Mouse (Mus musculus): ENCODE measurements around the gene Nrp1. TPM values are rescaled to one million over a fixed set of nuclear protein-coding genes. Genes with fewer than 3 reads are reported as not detected.

The Nrp1 gene
- polyA plus RNA-seq (2014; fragmentation: Nextera tagmentation; extraction: Ambion mirVana): 42.8 and 42.9 TPM in 2 replicates

GRCm38 (mm10) chr8:128358406-128358755, at the start of gene Nrp1:
Nrp1 (plus strand) TSS chr8:128358604.
- Histone ChIP-seq H3K4me3 (ENCODE audit: low read depth, low read length) (peak within 1 kb of the TSS; percentile 70), H3K27ac (replicated peaks; ENCODE audit: low read depth, low read length) (peak within 1 kb of the TSS; percentile 86), H3K36me3 (replicated peaks; ENCODE audit: control insufficient read depth, insufficient read depth, low read depth, low read length) (no peaks in the 10 kb centered on the region), H3K9ac (replicated peaks; ENCODE audit: low read length) (peak within 1 kb of the TSS; percentile 79), H3K9me3 (replicated peaks; ENCODE audit: control insufficient read depth, low read length) (no peaks in the 10 kb centered on the region), H3K27me3 (ENCODE audit: control insufficient read depth, insufficient read depth, low read length) (no peaks in the 10 kb centered on the region), H3K4me1 (ENCODE audit: control insufficient read depth, insufficient read depth, low read length) (no peaks in the 10 kb centered on the region), H3K4me2 (ENCODE audit: low read depth, low read length) (peak within 1 kb of the TSS; percentile 98)
- WGBS: under 1% methylated on average over 21 of the region's 21 CpGs
- DNase-seq (ENCODE audit: low spot score): peak; percentile 50
- ATAC-seq (replicated peaks; ENCODE audit: insufficient number of reproducible peaks, low FRiP score, low TSS enrichment, low read depth): peak; percentile 21; the same call in 1 of the 2 replicates

DNA sequence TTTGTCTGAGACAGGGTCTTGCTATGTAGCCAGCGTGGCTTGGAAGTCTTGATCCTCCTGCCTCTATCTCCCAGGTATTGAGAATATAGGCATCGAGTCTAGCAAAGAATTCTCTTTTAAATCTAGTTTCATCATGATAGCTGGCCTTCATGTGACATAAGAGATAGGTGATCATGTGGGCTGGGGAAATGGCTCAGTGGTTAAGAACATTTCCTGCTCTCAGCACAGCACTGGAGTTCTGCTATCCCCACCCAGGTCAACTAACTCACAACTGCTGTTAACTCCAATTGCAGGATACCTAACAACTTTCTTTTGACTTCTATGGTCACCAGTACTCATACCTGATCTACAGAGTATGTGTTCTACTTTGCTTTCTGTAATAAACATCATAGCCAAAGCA, 37.6 kb upstream of the Nrp1 start:
- Histone ChIP-seq H3K27me3 (ENCODE audit: control insufficient read depth, insufficient read depth, low read length) (no peaks in the 10 kb centered on the region), H3K4me1 (ENCODE audit: control insufficient read depth, insufficient read depth, low read length) (no peaks in the 10 kb centered on the region), H3K4me3 (ENCODE audit: low read depth, low read length) (no peak overlapping the region), H3K9me3 (replicated peaks; ENCODE audit: control insufficient read depth, low read length) (no peaks in the 10 kb centered on the region), H3K9ac (replicated peaks; ENCODE audit: low read length) (no peak overlapping the region), H3K36me3 (replicated peaks; ENCODE audit: control insufficient read depth, insufficient read depth, low read depth, low read length) (no peaks in the 10 kb centered on the region), H3K4me2 (ENCODE audit: low read depth, low read length) (no peak overlapping the region), H3K27ac (replicated peaks; ENCODE audit: low read depth, low read length) (no peak overlapping the region)
- no peak for ATAC-seq (replicated peaks; ENCODE audit: insufficient number of reproducible peaks, low FRiP score, low TSS enrichment, low read depth)
- DNase-seq (ENCODE audit: low spot score): no peak
- 86% methylated on average over 2 of the region's 2 CpGs for WGBS

DNA sequence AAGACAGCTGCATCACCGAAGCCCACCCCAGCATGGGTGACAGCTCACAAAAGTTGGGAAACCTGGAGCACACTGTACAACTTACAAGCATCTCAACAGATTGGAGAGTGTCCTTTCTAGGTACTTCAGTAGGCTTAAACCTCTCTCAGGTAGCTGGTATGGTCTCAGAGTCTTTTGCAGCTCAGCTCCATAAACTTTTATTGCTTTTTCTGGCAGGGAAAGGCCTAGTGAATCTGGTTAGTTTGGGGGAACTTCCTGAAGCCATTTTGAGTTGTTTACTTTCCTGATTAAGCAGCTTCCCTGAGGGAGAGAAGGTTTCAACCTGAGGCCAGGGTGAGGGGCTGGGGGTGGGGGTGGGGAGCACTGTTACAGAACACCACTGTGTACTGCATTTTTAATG, 31.1 kb upstream of the Nrp1 start:
- Histone ChIP-seq H3K9me3 (replicated peaks; ENCODE audit: control insufficient read depth, low read length) (no peaks in the 10 kb centered on the region), H3K9ac (replicated peaks; ENCODE audit: low read length) (no peak overlapping the region), H3K4me1 (ENCODE audit: control insufficient read depth, insufficient read depth, low read length) (no peaks in the 10 kb centered on the region), H3K4me2 (ENCODE audit: low read depth, low read length) (no peak overlapping the region), H3K4me3 (ENCODE audit: low read depth, low read length) (no peak overlapping the region), H3K27ac (replicated peaks; ENCODE audit: low read depth, low read length) (no peak overlapping the region), H3K27me3 (ENCODE audit: control insufficient read depth, insufficient read depth, low read length) (no peaks in the 10 kb centered on the region), H3K36me3 (replicated peaks; ENCODE audit: control insufficient read depth, insufficient read depth, low read depth, low read length) (no peaks in the 10 kb centered on the region)
- WGBS: 92% methylated on average over 1 of the region's 1 CpGs
- DNase-seq (ENCODE audit: low spot score) (peak; percentile 4), ATAC-seq (replicated peaks; ENCODE audit: insufficient number of reproducible peaks, low FRiP score, low TSS enrichment, low read depth) (no peak)

DNA sequence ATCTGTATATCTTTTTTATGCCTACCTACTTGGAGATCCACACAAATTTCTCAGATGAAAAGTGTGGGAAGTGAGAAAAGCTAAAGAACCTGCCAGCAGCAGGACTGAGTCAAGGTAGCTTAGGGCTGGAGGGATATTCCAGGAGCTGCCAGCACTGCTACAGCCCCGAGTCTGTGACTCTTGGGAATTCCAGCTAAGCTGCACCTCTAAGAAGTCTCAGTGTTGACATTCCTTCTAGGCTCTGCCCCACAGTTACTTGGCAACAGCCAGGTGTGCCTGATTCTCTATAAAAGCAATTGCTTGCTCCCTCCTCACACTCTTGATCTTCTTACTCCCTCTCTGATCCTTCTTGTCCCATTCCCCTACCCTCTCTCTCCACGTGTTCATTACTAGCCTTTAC, 30.5 kb upstream of the Nrp1 start:
- ATAC-seq (replicated peaks; ENCODE audit: insufficient number of reproducible peaks, low FRiP score, low TSS enrichment, low read depth): no peak
- WGBS: 7% methylated on average over 2 of the region's 2 CpGs

GRCm38 (mm10) chr8:128329502-128329901, 28.9 kb upstream of the Nrp1 start:
- Histone ChIP-seq H3K9ac (replicated peaks; ENCODE audit: low read length) (no peak overlapping the region), H3K4me3 (ENCODE audit: low read depth, low read length) (no peak overlapping the region), H3K4me2 (ENCODE audit: low read depth, low read length) (no peak overlapping the region), H3K4me1 (ENCODE audit: control insufficient read depth, insufficient read depth, low read length) (no peaks in the 10 kb centered on the region), H3K27me3 (ENCODE audit: control insufficient read depth, insufficient read depth, low read length) (no peaks in the 10 kb centered on the region), H3K9me3 (replicated peaks; ENCODE audit: control insufficient read depth, low read length) (no peaks in the 10 kb centered on the region), H3K27ac (replicated peaks; ENCODE audit: low read depth, low read length) (no peak overlapping the region), H3K36me3 (replicated peaks; ENCODE audit: control insufficient read depth, insufficient read depth, low read depth, low read length) (no peaks in the 10 kb centered on the region)
- 85% methylated on average over 3 of the region's 3 CpGs for WGBS
- DNase-seq (ENCODE audit: low spot score) (no peak), ATAC-seq (replicated peaks; ENCODE audit: insufficient number of reproducible peaks, low FRiP score, low TSS enrichment, low read depth) (no peak)

More for the DNA sequence above, 30.5 kb upstream of the Nrp1 start:
- no peaks in the 10 kb centered on the region for H3K36me3 ChIP-seq (replicated peaks; ENCODE audit: control insufficient read depth, insufficient read depth, low read depth, low read length)
- no peak overlapping the region for H3K4me3 ChIP-seq (ENCODE audit: low read depth, low read length)
- DNase-seq (ENCODE audit: low spot score): no peak
- H3K27me3 ChIP-seq (ENCODE audit: control insufficient read depth, insufficient read depth, low read length): no peaks in the 10 kb centered on the region
- H3K4me1 ChIP-seq (ENCODE audit: control insufficient read depth, insufficient read depth, low read length): no peaks in the 10 kb centered on the region
- no peak overlapping the region for H3K9ac ChIP-seq (replicated peaks; ENCODE audit: low read length)
- H3K27ac ChIP-seq (replicated peaks; ENCODE audit: low read depth, low read length): no peak overlapping the region
- no peak overlapping the region for H3K4me2 ChIP-seq (ENCODE audit: low read depth, low read length)
- H3K9me3 ChIP-seq (replicated peaks; ENCODE audit: control insufficient read depth, low read length): no peaks in the 10 kb centered on the region

GRCm38 (mm10) chr8:128335976-128336375, 22.4 kb upstream of the Nrp1 start:
- DNase-seq (ENCODE audit: low spot score) (no peak), ATAC-seq (replicated peaks; ENCODE audit: insufficient number of reproducible peaks, low FRiP score, low TSS enrichment, low read depth) (no peak)
- H3K9ac ChIP-seq (replicated peaks; ENCODE audit: low read length): no peak overlapping the region
- H3K4me1 ChIP-seq (ENCODE audit: control insufficient read depth, insufficient read depth, low read length): no peaks in the 10 kb centered on the region
- no peak overlapping the region for H3K4me3 ChIP-seq (ENCODE audit: low read depth, low read length)
- no peaks in the 10 kb centered on the region for H3K27me3 ChIP-seq (ENCODE audit: control insufficient read depth, insufficient read depth, low read length)
- H3K27ac ChIP-seq (replicated peaks; ENCODE audit: low read depth, low read length): no peak overlapping the region
- 85% methylated on average over 3 of the region's 3 CpGs for WGBS
- no peaks in the 10 kb centered on the region for H3K9me3 ChIP-seq (replicated peaks; ENCODE audit: control insufficient read depth, low read length)
- H3K4me2 ChIP-seq (ENCODE audit: low read depth, low read length): no peak overlapping the region
- H3K36me3 ChIP-seq (replicated peaks; ENCODE audit: control insufficient read depth, insufficient read depth, low read depth, low read length): no peaks in the 10 kb centered on the region

DNA sequence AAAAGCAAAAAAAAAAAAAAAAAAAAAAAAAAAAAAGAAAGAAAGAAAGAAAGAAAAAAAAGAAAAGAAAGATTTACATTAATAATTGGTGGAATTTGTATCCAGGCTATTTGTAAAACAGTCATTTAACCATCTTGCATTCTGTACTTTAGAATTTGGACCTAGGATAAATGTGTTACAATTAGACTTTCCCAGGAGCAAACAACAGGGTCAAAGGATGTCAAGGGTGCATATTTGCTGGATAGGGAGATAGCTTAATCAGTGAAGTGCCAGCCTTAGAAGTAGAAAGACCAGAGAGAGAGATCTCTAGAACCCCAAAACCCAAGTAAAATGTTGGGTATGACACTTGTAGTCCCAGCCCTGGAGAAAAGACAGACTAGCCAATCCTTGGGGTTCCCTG, 19.5 kb upstream of the Nrp1 start:
- Histone ChIP-seq H3K36me3 (replicated peaks; ENCODE audit: control insufficient read depth, insufficient read depth, low read depth, low read length) (no peaks in the 10 kb centered on the region), H3K27me3 (ENCODE audit: control insufficient read depth, insufficient read depth, low read length) (no peaks in the 10 kb centered on the region), H3K4me2 (ENCODE audit: low read depth, low read length) (no peak overlapping the region), H3K9me3 (replicated peaks; ENCODE audit: control insufficient read depth, low read length) (no peaks in the 10 kb centered on the region), H3K27ac (replicated peaks; ENCODE audit: low read depth, low read length) (no peak overlapping the region), H3K4me3 (ENCODE audit: low read depth, low read length) (no peak overlapping the region), H3K4me1 (ENCODE audit: control insufficient read depth, insufficient read depth, low read length) (no peaks in the 10 kb centered on the region), H3K9ac (replicated peaks; ENCODE audit: low read length) (no peak overlapping the region)
- DNase-seq (ENCODE audit: low spot score): no peak
- no peak for ATAC-seq (replicated peaks; ENCODE audit: insufficient number of reproducible peaks, low FRiP score, low TSS enrichment, low read depth)

- WGBS: 84% methylated on average over 3 of the region's 3 CpGs
Measured at GRCm38 (mm10) chr8:128339521-128339920, 18.9 kb upstream of the Nrp1 start.

More at GRCm38 (mm10) chr8:128339521-128339920, 18.9 kb upstream of the Nrp1 start:
- ATAC-seq (replicated peaks; ENCODE audit: insufficient number of reproducible peaks, low FRiP score, low TSS enrichment, low read depth) (no peak), DNase-seq (ENCODE audit: low spot score) (no peak)
- no peaks in the 10 kb centered on the region for H3K36me3 ChIP-seq (replicated peaks; ENCODE audit: control insufficient read depth, insufficient read depth, low read depth, low read length)
- H3K4me1 ChIP-seq (ENCODE audit: control insufficient read depth, insufficient read depth, low read length): no peaks in the 10 kb centered on the region
- no peaks in the 10 kb centered on the region for H3K27me3 ChIP-seq (ENCODE audit: control insufficient read depth, insufficient read depth, low read length)
- no peak overlapping the region for H3K9ac ChIP-seq (replicated peaks; ENCODE audit: low read length)
- no peak overlapping the region for H3K4me3 ChIP-seq (ENCODE audit: low read depth, low read length)
- no peaks in the 10 kb centered on the region for H3K9me3 ChIP-seq (replicated peaks; ENCODE audit: control insufficient read depth, low read length)
- H3K4me2 ChIP-seq (ENCODE audit: low read depth, low read length): no peak overlapping the region
- H3K27ac ChIP-seq (replicated peaks; ENCODE audit: low read depth, low read length): no peak overlapping the region

Data from embryonic facial prominence, embryonic 11.5 days (tissue).